Mouse (Mus musculus): ENCODE measurements around the gene Otud7b. TPM values are rescaled to one million over a fixed set of nuclear protein-coding genes. Genes with fewer than 3 reads are reported as not detected.
A peak's percentile ranks its signal among the peaks of the same experiment; 100 is the strongest.

The Otud7b gene
- polyA plus RNA-seq, 1 experiment from 2014 or later = 30.3 TPM

DNA sequence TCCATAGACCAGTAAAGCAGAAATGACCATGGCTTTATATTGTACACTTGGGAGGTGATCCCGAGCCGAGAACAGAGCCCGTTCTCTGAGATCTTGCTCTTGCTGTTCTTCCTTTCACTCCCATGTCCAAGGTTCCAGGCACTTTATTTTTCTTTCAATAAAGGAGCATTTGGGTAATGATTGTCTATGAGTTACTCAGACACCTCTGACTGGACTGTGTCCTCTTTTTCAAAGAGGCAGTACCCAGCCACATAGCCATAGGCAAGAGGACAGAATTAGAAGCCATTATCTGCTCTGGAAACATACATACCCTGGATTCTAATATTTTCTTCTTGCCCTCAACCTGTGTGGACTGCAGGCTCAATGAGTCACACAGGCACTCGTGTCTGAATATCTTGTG is 55.5 kb downstream of the Otud7b start:
- Histone ChIP-seq H3K27me3 (no peaks in the 10 kb centered on the region), H3K27ac (peak overlapping the region; percentile 91; the same call in 1 of the 2 replicates), H3K9me3 (no peaks in the 10 kb centered on the region), H3K4me2 (replicated peaks) (peak overlapping the region; percentile 85), H3K4me1 (peaks cover 26% of the 10 kb centered on the region), H3K4me3 (no peak overlapping the region), H3K36me3 (peaks cover 18% of the 10 kb centered on the region), H3K9ac (peak overlapping the region; percentile 79)
- WGBS = 72% methylated on average over 4 of the region's 4 CpGs
- ATAC-seq (ENCODE audit: low FRiP score, low read depth) = no peak

DNA sequence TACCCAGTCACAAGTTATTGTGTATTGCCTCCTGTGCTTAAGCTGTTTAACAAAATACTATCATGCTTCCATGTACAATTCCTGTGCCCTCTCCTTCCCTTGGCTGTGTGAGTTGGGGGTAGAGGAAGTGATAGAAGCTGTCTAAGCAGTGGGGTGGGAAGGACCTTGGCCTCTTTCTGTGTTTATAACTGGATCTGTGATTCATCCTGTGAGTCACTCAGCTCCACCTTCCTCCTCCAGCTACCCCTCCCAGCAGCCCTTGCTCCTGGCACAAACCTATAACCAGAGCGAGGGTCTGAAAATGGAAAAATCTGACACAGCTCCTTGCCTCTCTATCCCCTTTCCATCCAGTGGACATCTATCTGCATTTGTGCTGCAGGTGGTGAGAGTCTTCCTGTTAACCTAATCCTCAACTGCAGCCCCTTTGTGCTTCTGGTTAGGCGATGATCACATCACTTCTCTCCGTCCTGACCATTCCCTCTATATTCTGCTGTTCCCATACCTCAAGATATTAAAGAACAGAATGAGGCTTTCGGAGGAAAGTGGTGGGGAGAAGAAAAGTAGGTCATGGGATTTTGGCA is 56.0 kb downstream of the Otud7b start:
- Histone ChIP-seq H3K9me3 (no peaks in the 10 kb centered on the region), H3K9ac (peak overlapping the region; percentile 79), H3K27me3 (no peaks in the 10 kb centered on the region), H3K4me1 (peaks cover 26% of the 10 kb centered on the region), H3K4me2 (replicated peaks) (peak overlapping the region; percentile 85), H3K27ac (peak overlapping the region; percentile 91), H3K36me3 (peaks cover 17% of the 10 kb centered on the region), H3K4me3 (peak overlapping the region; percentile 62)
- 34% methylated on average over 4 of the region's 4 CpGs for WGBS
- ATAC-seq (ENCODE audit: low FRiP score, low read depth) = no peak

DNA sequence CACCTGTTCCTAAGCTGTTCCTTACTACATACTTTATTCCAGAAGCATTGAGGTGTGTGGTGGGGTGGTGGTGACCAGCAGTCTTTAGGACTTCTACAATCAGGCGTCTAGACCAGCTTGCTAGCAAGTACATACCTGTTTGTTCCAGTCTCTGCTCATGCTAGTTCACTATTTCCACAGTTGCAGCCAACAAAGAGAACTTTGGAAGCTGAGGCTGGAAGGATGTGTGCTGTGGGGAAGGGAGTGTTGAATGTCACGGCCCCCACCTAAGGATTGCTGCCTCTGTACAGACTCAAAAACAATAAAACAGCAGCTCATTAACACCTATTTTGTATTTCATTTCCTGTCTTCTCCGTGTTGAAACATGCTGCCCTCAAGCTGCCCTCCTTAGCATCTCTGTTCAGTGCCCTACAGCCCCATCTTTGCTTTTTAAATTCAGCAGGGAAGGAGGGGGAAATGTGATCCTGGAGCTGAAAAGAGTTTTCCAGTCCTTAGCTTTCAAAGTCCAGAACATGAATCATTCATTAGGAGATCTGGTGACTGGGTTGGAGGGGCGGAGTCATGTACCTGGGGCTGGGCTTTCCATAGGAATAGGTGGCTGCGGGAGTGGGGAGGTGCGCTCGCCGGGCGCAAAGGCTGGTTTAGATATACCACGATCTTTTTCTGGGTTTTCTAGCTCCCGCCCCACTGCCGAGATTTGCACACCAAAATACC is 56.6 kb downstream of the Otud7b start:
- H3K27ac ChIP-seq = peak overlapping the region; percentile 91
- H3K36me3 ChIP-seq = peaks cover 11% of the 10 kb centered on the region
- H3K9me3 ChIP-seq = no peaks in the 10 kb centered on the region
- ATAC-seq (ENCODE audit: low FRiP score, low read depth) = peak; percentile 84
- peak overlapping the region; percentile 85 for H3K4me2 ChIP-seq (replicated peaks)
- no peaks in the 10 kb centered on the region for H3K27me3 ChIP-seq
- under 1% methylated on average over 12 of the region's 12 CpGs for WGBS
- H3K9ac ChIP-seq = peak overlapping the region; percentile 79
- H3K4me3 ChIP-seq = peak overlapping the region; percentile 62
- H3K4me1 ChIP-seq = peaks cover 26% of the 10 kb centered on the region

DNA sequence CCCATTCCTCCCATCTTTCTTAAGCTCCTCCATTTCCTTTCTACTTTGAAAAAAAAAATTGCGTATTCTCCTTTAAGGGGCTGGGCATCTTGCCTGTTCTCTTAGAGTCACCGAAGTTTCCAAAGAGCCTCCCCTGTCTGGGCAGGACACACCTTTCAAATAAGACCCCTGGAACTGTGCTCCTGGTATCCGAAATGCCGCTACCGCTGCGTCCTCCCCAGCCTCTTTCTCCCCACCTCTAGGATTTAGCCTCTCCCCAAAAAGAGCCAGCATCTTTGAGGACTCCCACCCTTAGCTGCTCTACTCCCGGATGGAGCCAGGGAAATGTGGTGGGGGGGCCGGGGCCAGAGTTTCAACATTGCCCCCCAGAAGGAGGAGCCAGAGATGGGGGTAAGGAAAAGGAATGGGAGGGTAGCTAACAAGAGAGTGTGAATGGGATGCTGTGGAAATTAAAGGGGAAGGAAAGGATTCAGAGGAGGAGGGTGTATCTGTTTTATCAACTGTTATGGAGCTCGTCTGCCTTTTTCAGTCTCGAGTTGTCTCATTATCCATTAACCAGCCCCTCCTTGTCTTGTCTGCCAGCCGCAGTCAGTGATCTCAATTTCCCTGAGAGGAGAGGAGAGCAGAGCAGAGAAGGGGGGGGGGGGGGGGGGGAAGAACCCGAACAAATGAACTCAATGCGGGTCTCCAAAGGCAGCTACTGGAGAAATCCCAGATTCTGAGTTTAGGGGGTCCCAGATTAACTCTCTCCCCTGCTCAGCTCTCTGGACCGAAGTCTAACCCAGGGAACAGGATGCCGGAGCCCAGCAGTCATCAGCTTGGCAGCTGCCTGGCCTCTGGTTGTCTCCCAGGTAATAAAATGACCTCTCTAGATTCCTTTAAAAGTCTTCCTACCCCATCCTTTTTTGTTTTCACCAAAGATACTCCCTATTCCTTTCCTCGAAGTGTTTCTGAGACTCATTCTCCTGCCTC is 57.8 kb downstream of the Otud7b start, which contains the start of gene Mtmr11:
Gene Mtmr11 (plus strand): TSS at position 136 of the 972 bp plus-strand sequence.
- Histone ChIP-seq H3K9ac (peak within 1 kb of the TSS; percentile 79), H3K27me3 (no peaks in the 10 kb centered on the region), H3K9me3 (no peaks in the 10 kb centered on the region), H3K4me1 (peaks cover 26% of the 10 kb centered on the region), H3K4me2 (replicated peaks) (peak within 1 kb of the TSS; percentile 85), H3K27ac (peak within 1 kb of the TSS; percentile 91), H3K36me3 (peaks cover 8% of the 10 kb centered on the region), H3K4me3 (peak within 1 kb of the TSS; percentile 62)
- WGBS = 3% methylated on average over 16 of the region's 16 CpGs
- peak; percentile 38; the same call in 1 of the 2 replicates for ATAC-seq (ENCODE audit: low FRiP score, low read depth)

DNA sequence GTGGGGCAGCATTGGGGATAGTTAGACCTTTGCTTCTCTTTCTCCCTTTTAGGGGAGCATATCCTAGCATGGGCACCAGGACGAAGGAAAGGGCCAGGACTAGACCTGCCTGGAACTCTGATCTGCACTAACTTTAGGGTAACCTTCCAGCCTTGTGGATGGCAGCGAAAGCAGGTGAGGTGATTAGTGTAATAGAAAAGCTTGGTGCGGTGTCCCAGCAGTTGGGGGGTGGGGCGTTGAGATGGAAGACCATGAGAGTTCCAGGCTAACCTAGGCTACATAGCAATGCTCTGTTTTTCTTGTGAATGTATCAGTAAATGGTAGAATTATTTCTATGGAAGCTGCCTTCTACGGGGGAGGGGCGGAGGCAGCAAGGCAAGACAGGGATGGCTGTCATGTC is 58.7 kb downstream of the Otud7b start:
- Histone ChIP-seq H3K36me3 (peaks cover 13% of the 10 kb centered on the region), H3K4me3 (peak overlapping the region; percentile 62), H3K4me1 (peaks cover 26% of the 10 kb centered on the region), H3K27me3 (no peaks in the 10 kb centered on the region), H3K9ac (peak overlapping the region; percentile 79), H3K27ac (peak overlapping the region; percentile 91; the same call in 1 of the 2 replicates), H3K4me2 (replicated peaks) (peak overlapping the region; percentile 85), H3K9me3 (no peaks in the 10 kb centered on the region)
- ATAC-seq (ENCODE audit: low FRiP score, low read depth) = no peak
- WGBS = 89% methylated on average over 6 of the region's 6 CpGs

DNA sequence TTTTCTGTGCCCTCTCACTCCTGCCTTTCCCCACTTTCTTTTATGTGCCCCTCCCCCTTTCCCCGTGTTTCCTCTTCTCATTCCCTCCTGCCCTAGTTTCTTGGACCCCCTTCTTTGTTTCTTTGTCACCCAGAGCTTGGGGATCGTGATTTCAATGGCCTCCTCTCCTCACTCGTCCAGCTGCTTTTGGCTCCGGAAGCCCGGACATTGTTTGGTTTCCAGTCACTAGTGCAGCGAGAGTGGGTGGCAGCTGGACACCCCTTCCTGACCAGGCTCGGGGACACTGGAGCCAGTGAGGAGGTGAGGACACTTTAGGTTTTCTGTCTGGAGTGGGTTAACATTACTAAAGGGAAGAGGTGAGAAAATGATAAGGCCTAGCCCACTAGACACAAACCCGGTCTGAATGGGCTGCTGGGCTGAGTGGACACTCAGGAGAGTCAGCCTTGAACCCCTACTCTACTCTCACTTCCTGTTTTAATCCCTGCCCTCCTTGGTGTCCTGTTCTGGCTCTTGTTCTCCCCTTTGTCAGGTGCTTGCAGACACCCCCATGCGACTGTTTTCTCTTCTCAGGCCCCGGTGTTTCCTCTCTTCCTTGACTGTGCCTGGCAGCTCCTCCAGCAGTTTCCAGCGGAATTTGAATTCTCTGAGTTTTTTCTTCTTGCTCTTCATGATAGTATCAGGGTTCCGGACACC is 64.3 kb downstream of the Otud7b start:
- H3K9ac ChIP-seq = no peak overlapping the region
- peaks cover 21% of the 10 kb centered on the region for H3K4me1 ChIP-seq
- H3K27me3 ChIP-seq = no peaks in the 10 kb centered on the region
- H3K36me3 ChIP-seq = peaks cover 37% of the 10 kb centered on the region
- H3K4me3 ChIP-seq = no peak overlapping the region
- WGBS = 81% methylated on average over 12 of the region's 12 CpGs
- no peak overlapping the region for H3K27ac ChIP-seq
- no peak overlapping the region for H3K4me2 ChIP-seq (replicated peaks)
- H3K9me3 ChIP-seq = no peaks in the 10 kb centered on the region
- no peak for ATAC-seq (ENCODE audit: low FRiP score, low read depth)

DNA sequence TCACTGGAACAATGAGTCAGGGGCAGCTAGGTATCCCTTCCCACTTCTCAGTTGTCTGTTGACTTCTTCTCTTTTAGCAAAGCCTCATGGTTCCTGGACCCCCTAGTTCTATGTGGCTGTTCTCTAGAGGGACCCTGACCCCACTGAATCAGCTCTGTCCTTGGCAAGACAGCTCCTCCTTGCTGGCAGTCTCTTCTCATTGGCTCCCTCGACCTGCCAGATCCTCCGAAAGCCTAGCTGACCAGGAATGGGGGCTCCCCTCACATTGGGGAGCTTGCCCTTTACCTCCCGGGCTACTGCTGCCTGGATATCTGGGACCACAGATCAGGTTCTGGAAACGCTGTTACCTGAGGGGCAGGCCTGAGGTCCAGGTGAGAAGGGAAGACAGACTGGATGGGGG is 65.9 kb downstream of the Otud7b start:
- WGBS = 87% methylated on average over 4 of the region's 4 CpGs
- Histone ChIP-seq H3K27ac (no peak overlapping the region), H3K4me3 (no peak overlapping the region), H3K4me1 (peaks cover 35% of the 10 kb centered on the region), H3K4me2 (replicated peaks) (0 out of 2 replicates have a peak overlapping the region, but pooled peaks have one; percentile 98), H3K27me3 (no peaks in the 10 kb centered on the region), H3K9ac (no peak overlapping the region), H3K36me3 (peaks cover 47% of the 10 kb centered on the region), H3K9me3 (no peaks in the 10 kb centered on the region)
- ATAC-seq (ENCODE audit: low FRiP score, low read depth) = no peak

DNA sequence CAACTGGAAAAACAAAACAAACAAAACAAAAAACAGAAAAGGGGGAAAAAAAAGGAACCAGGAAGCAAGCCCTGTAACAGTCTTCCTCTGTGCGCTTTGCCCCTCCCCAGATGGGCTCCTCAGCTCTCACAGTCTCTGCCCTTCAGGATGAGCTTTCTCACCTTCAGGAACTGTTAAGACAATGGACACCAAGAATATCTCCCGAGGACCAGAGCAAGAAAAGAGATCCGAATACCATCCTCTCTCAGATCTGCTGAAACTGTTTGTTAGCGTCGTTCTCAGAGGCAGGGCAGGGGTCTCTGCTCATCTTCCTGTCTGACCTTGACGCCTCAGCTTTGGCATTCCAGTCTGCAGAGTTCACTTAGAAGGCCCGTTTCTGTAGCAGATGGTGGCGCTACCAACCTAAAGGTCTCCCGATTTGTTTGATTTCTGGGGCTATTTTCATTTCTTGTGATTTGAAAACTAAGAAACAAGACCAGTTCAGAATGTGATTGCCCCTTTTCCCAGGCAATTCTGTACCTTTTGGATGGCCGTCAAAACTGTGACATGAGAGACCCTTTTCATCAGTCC is 66.7 kb downstream of the Otud7b start:
- Histone ChIP-seq H3K4me1 (peaks cover 35% of the 10 kb centered on the region), H3K9ac (peak overlapping the region; percentile 89), H3K27ac (peak overlapping the region; percentile 98), H3K4me3 (peak overlapping the region; percentile 88), H3K36me3 (peaks cover 53% of the 10 kb centered on the region), H3K4me2 (replicated peaks) (peak overlapping the region; percentile 98), H3K27me3 (no peaks in the 10 kb centered on the region), H3K9me3 (no peaks in the 10 kb centered on the region)
- WGBS = 70% methylated on average over 10 of the region's 10 CpGs
- ATAC-seq (ENCODE audit: low FRiP score, low read depth) = no peak

DNA sequence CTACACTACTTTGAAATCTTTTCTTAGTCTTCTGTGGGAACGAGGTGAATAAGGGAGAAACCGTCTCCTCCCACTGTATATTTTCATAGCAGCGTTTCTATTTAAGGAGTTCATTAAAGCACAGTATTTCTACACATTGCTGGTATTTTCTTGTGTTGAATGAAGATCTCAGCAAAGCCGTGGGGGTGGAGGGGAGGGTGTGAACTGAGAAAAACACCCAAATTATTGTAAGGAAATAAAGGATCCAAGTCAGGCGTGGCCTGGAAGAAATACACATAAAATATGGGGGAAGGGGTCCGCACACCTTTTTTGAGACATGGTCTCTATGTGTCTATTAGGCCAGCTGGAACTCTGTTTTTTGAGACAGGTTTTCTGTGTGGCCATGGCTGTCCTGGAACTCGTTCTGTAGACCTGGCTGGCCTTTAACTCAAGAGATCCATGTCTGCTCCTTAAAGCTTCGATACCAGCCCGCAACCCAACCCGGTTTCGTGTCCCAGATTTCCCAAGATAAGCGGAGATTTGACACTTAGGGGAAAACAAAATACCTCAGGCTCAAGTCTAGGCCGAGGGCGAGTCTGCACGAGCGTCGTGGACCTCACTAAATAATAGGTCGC is 67.4 kb downstream of the Otud7b start:
- H3K9me3 ChIP-seq = no peaks in the 10 kb centered on the region
- peak overlapping the region; percentile 98 for H3K4me2 ChIP-seq (replicated peaks)
- H3K4me3 ChIP-seq = peak overlapping the region; percentile 88
- no peaks in the 10 kb centered on the region for H3K27me3 ChIP-seq
- peaks cover 35% of the 10 kb centered on the region for H3K4me1 ChIP-seq
- H3K9ac ChIP-seq = peak overlapping the region; percentile 89
- H3K36me3 ChIP-seq = peaks cover 60% of the 10 kb centered on the region
- WGBS = 21% methylated on average over 18 of the region's 18 CpGs
- peak overlapping the region; percentile 98 for H3K27ac ChIP-seq
- ATAC-seq (ENCODE audit: low FRiP score, low read depth) = peak; percentile 14

DNA sequence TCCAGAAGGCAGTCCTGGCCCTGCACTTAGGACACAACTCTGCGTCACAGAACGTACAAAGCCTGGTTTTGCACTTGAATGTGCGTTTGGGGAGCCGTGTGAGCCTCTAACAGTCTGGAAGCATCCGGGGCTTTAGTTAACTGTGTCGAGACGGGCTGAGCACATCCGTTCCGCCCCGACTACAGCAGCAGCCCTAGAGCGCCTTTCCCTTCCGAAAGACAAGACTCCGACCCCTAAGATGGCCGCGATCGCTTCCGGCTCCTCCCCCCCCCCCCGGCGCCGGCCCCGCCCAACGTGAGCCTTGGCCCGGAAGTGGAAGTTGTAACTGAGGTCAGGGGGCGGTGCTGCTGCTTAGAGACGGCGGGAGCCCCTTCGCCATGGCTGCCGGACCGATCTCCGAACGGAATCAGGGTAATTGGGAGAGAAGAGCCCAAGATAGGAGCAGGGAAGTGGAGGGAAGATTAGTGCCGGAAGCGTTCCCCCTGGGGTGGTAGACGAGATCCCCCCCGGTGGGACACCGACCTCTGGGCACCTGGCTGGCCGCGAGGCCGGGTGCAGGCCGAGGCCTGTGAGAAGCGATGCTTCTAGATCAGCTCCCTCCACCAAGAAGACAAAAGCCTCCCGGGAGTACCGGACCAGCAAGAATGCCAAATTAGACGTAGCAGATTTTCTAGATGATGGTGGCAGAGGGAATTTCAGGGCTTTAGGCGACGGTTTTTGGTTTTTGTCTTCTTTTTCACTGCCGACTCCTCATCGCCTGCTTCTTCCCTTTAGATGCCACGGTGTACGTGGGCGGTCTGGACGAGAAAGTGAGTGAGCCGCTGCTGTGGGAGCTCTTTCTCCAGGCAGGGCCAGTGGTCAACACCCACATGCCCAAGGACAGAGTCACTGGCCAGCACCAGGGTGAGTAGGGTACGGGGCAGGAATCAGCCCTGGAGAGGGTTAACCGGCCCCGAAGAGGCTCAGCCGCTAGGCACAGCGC is 68.2 kb downstream of the Otud7b start, which contains the start of gene Sf3b4:
Gene Sf3b4 (plus strand): TSS at position 136 of the 982 bp plus-strand sequence.
- peak; percentile 93 for ATAC-seq (ENCODE audit: low FRiP score, low read depth)
- under 1% methylated on average over 58 of the region's 58 CpGs for WGBS
- peaks cover 63% of the 10 kb centered on the region for H3K36me3 ChIP-seq

More for the DNA sequence above, 68.2 kb downstream of the Otud7b start, which contains the start of gene Sf3b4:
- peak within 1 kb of the TSS; percentile 98 for H3K27ac ChIP-seq
- no peaks in the 10 kb centered on the region for H3K9me3 ChIP-seq
- peak within 1 kb of the TSS; percentile 89 for H3K9ac ChIP-seq
- H3K27me3 ChIP-seq = no peaks in the 10 kb centered on the region
- H3K4me1 ChIP-seq = peaks cover 35% of the 10 kb centered on the region
- H3K4me2 ChIP-seq (replicated peaks) = peak within 1 kb of the TSS; percentile 98
- peak within 1 kb of the TSS; percentile 88 for H3K4me3 ChIP-seq

Data from limb, embryonic 13.5 days (tissue).